Mouse (Mus musculus): ENCODE data around the gene Fhit. TPM values are rescaled to one million over a fixed set of nuclear protein-coding genes. Genes with fewer than 3 reads are reported as not detected.

Fhit gene
- total RNA-seq, 4 experiments from 2014 or later, result 9.2 to 14.5 (median 10.5) TPM

- DNase-seq, result no peak
Observed at GRCm38 (mm10) chr14:10701707-10702106, 460.1 kb downstream of the Fhit start.

GRCm38 (mm10) chr14:10680041-10680440 lies 481.8 kb downstream of the Fhit start:
- DNase-seq, result no peak

DNA sequence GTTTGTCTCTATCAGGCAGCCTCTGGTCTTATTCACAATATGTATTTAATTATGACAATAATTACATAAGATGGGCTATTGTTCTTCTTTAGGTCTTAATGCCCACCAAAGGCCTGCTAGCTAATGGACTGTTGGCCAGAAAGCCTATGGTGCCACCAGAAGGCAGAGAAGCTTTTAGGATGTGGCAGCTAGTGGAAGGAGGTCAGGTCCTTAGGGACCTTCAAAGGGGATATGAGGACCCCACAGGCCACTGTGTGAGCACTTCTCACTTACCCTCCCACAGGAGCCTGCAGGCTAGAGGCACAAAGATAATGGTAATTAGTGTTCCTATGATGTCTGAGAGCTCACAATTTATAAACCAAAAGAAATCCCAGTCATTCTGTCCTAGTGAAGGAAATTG lies 482.2 kb downstream of the Fhit start:
- no peak for DNase-seq

DNA sequence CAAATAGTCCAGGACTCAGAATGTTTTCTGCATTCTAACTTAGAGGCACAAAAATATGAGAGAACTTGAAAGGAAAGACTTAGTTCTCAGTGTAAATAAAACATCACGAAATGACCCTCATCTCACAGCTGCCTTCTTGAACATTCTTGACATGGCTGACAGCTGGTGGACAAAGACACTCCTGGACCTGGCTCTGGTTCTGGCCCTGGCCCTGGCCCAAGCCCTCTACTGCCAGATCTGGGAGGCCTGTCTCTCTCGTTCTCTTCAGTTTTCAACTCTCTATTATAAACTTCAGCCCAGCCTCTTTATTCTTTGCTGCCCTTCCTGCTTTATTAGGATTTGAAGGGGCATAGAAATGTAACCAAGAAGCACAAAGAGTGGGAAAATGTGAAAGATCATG lies 484.2 kb downstream of the Fhit start:
- no peak for DNase-seq

DNA sequence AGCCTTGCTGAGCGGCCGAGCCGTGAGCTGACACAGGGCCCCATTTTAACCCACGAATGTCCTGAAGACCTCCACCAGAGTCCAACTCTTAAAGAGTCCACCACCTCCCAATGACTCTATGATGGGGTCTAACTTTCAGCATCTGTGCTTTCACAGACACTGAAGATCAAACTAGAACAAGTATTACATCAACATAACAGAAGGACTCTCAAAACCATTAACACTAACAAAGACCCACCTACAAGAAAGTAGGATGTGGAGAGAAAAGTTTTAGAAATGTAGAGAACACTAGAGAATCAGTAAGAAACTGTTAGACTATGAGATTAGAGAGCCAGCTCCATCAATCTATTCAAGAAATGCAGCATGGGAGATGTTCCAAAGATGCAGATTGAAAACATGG lies 501.6 kb downstream of the Fhit start:
- no peak for DNase-seq

GRCm38 (mm10) chr14:10659326-10659725 lies 502.5 kb downstream of the Fhit start:
- no peak for DNase-seq

DNA sequence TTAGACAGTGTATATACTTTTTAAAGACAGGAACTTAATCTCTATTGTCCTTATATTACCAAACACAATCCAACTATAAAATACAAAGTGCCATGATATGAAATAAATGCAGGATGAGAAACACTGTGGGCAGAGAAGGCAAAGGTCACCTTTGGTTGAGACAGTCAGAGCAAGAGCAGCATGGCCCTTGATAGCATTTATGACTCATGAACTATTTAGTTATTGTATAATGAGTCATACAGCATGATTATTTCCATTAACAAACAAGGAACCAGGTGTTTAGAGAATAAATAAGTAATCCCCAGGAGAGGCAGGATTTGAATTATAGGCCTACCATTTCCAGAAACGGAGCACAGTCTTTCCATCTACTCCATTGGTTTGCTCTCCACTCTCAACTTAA lies 503.6 kb downstream of the Fhit start:
- DNase-seq, result no peak

GRCm38 (mm10) chr14:10657364-10657763 lies 504.5 kb downstream of the Fhit start:
- no peak for DNase-seq

GRCm38 (mm10) chr14:10655842-10656241 lies 506.0 kb downstream of the Fhit start:
- DNase-seq, result no peak

DNA sequence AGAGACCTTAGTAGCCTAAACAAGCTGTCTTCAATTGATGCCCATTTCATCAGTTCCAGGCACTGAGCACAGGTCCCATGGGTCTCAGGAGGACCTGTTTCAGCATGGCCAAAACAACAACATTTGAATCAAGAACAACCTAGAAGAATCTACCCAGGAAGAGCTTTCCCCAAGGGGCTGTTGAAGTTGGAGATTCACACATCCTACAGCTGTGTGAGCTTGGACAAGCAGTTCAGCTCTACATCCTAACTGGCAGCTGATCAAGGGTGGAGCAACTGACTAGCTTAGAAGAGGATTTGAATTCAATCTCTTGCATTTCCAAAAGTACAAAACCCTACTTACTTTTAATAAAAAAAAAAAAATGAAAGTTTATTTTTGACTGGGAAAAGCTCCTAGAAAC lies 514.0 kb downstream of the Fhit start:
- DNase-seq, result no peak

- no peak for DNase-seq
Observed at GRCm38 (mm10) chr14:10631783-10632182, 530.1 kb downstream of the Fhit start.

DNA sequence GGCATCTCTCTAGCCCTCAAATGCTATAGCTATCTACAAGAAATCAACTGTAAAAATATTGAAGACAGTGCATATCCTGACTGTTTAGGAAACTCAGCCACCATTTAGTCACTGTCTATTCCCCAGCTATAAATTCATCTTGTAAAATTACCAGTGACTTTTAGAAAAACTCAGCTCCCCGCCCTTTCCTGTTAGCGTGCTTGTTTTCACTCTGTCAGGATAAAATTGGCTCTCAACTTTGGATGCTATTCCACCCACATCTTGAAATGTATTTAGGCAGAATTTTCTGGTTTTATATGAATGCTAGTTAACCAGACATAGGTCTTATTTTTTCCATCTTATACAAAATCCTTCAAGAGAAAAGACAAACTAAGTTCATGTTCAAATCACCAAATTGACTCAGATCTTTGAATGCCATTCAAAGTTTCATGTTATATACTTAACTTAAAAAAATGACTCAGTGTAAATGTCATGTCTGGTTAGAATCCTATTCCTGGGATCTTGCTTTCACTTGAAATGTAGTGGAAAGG lies 530.9 kb downstream of the Fhit start:
- DNase-seq, result no peak

DNA sequence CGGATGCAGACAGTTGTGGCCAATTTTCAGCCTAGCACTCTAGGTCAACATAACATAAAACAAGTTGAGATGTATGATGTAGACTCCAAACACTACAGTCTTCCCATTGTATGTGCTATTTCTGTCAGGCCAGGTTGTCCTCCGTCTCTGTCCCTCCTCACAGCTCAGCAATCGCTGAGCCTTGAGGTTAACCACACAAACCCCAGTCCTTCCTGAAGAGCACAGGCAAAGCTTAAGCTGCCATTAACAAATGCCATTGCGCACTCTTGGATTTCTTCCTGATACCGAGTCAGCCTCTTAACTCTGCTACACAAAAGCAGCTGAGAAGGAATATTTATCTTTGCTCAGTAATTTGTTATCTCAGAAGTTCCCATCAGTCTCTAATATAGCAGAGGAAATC lies 568.4 kb downstream of the Fhit start:
- DNase-seq, result no peak

DNA sequence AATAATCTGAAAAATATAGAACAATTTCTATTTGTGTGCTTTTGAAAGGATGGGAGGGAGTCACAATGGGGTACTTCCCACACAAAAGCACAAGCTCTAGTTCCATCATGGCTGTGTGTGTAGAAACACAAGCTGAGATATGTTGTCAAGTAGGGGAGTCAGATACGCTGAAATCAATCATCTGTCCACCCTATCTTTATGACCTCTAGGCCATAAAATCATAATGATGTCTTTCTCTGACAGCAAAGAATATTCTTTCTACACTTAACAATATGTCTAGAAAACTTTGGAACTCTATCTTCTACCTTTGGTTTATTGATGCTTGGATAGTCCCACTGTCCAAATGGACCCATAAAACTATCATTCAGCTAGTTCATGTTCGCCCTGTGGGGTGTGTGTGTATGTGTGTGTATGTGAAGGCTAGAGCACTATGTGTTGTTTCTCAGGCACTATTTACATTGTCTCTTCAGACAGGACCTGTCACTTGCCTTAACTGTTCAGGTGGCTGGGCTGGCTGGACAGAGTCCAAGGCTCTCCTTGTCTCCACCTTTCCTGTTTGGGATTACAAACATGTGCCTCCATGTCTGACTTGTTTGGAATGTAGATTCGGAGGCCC lies 592.8 kb downstream of the Fhit start:
- DNase-seq, result no peak

- no peak for DNase-seq
Observed at GRCm38 (mm10) chr14:10567771-10568170, 594.1 kb downstream of the Fhit start.

DNA sequence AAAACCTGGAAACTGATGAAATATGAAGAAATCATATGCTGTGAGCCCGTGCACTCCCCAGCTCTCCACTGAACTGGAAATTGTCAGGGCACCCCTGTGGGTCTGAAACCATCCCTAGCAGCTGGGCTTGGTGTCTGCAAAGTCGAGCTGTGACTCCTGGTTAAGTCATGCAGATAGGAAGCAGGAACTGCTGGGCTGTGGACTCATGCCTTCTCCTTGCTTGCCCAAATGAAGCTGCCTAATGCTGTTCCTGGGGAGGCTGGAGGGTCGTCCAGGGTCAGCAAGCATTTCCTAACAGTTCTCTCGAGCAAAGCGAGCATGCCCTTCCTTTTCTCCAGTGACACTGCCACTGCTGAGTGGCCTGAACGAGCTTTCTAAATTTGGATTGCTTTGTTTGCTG lies 607.1 kb downstream of the Fhit start:
- no peak for DNase-seq

- DNase-seq, result no peak
Observed at GRCm38 (mm10) chr14:10548632-10549031, 613.2 kb downstream of the Fhit start.

- DNase-seq, result no peak
Observed at GRCm38 (mm10) chr14:10545916-10546315, 615.9 kb downstream of the Fhit start.

GRCm38 (mm10) chr14:10534862-10535261 lies 627.0 kb downstream of the Fhit start:
- DNase-seq, result no peak

- DNase-seq, result no peak
Observed at GRCm38 (mm10) chr14:10531748-10532500, 629.9 kb downstream of the Fhit start.

- no peak for DNase-seq
Observed at GRCm38 (mm10) chr14:10526800-10527199, 635.0 kb downstream of the Fhit start.

DNA sequence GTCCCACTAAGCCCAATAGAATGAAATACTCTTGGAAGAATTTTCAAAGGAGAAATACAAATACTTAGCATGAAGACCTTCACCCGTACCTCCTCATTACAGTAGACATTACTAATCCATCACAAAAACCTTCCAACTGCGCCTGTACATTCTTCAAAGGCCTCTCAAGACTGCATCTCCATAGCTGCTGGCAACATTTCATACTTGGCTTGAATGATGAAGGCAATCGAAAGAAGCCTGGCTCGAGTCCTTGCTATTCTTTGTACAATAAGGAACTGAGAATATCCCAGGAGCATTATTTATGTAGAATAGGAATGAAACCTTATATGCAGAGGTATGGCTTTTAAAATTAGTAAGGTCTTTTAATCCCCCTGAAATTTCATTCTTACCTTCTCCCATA lies 636.0 kb downstream of the Fhit start:
- DNase-seq, result no peak

DNA sequence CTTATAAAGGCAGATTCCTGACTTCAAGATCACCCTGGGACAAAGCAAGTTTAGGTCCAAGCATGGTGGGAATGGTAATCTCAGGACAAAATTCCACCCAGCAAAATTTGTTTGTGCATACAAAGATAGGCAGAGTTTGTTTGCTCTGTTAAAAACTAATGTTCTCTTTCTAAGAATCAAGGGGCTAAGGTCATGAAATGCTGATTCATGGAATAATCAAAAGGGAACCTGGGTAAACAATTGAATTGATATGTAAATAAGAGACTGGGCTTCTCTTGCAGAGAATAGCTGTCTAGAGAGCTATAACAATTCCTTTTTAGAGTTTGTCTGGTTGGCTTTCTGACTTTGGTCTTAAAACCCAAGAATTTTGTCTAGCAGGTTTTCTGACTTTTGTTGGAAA lies 647.8 kb downstream of the Fhit start:
- DNase-seq, result no peak

DNA sequence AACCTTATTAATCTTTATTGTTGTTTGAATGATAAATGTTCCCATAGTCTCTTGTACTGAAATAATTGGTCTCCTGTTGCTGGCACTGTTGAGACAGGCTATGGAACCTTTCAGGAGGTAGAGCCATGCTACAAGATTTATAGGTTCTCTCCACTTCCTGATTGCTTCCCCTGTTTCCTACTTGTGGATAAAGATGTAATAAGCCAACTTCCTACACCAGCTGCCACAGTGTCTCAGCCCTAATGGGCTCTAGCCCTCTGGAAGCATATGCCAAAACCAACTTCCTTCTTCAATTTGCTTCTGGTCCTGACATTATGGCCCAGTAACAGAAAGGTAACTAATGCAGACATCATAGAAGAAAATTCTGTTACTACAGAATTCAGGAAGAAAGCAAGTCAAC lies 652.6 kb downstream of the Fhit start:
- DNase-seq, result no peak

Data from adrenal gland, adult 8-10 months (tissue).